Mouse (Mus musculus) brain, adult 10 weeks (tissue): Measurements from ENCODE around the gene Cacna2d4. TPM values are rescaled to one million over a fixed set of nuclear protein-coding genes. Genes with fewer than 3 reads are reported as not detected.

Source experiments
- polyA plus RNA-seq: library from polyadenylated mRNA; stranded (reverse); fragments of 350-450 nt; fragmentation: Illumina TruSeq; extraction: RNeasy Lipid Tissue Mini Kit (QIAGEN cat#74804); gene quantifications from one replicate; pipeline ENCODE4 v1.2.3, GENCODE M21; 2015; ENCODE audit warnings: low read depth, low replicate concordance

The Cacna2d4 gene
- polyA plus RNA-seq, result 3.3 TPM

GRCm38 (mm10) chr6:119236241-119236640, at the start of gene Cacna2d4:
Gene Cacna2d4 (plus strand): TSS chr6:119236526.

DNA sequence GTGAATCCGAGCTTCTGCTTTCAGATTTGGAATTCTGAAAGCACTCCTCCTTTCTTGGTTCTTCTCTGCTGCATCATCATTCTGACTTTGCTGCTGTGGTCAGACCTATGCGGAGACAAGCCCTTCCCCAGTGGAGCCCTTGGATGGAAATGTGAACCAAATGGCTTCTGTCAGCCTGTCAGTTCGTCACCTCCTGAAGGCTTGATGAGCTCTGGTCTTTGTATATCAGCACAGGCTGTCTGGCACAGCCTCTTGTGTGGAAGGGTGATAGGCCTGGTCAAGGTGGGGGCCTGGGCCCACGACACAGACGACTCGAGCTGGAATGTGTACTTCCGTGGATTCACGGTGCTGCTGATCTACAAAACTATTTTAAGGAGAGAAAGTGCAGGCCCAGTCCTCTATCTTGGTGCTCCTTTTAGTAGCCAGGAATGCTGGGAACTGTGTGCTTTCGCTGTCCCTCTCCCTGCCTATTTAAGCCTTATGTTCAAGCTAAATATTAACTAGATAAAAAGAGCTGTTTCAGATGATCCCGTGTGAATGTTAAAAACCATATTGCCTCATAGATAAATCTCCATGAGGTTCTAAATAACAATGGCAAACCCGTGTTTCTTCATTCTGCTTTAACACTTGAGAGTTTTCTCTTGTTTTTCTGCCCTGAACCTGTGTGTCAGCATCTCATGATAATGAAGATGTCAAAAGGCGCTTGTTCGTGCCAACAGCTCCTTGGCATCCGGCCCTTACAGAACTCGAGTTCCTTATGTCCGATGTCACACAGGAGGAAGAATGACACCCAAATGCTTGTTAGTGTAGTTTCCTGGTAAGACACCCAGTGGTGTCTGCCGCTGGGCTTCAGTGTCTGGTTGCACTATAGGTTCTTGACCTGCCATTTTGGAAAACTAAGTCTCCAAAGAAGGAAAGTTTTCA, 39.7 kb upstream of the Cacna2d4 start, which contains the start of gene Cacna1c:
Cacna1c (minus strand) TSS at position 37 of the 924 bp plus-strand sequence.

DNA sequence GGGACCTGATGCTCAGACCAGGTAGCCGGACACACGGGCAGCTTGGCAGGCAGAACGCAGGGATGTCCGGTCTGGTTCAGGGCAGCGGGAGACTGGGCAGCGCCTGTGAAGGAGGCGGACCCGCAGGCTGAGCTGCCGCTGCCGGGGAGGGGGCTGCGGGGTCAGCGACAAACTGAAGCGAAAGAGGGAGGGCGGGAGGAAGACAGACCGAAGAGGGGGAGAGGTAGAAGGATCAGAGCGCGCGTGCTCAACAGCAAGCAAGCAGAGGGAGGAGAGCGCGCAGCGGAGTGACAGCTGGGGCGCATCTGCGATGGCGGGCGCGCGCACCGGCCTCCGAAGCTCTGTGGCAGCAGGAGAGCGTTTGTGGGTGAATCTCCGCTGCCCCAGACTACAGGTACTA, 94.2 kb downstream of the Cacna2d4 start, which contains the start of gene Lrtm2:
Lrtm2 (minus strand) TSS at position 261 of the 400 bp plus-strand sequence.

Other genes starting within 250 kb of the Cacna2d4 start
- 9.5 TPM for gene Dcp1b, start 61.3 kb upstream of the Cacna2d4 start, polyA plus RNA-seq
- gene Cacna1c, start 40.1 kb upstream of the Cacna2d4 start, polyA plus RNA-seq, result 17.9 TPM
- gene Lrtm2, start 94.2 kb downstream of the Cacna2d4 start, polyA plus RNA-seq, result 46.9 TPM
- gene Adipor2, start 181.2 kb downstream of the Cacna2d4 start, polyA plus RNA-seq, result 42.5 TPM
- 16.6 TPM for gene Fbxl14, start 243.1 kb downstream of the Cacna2d4 start, polyA plus RNA-seq